In genomic region chr14:87417691-87418070, GRCm38 (mm10) we compare ENCODE assay signal across 7 mouse cellular contexts. TPM values are rescaled to one million over a fixed set of nuclear protein-coding genes. Genes with fewer than 3 reads are reported as not detected.
DNase-seq lines count a peak whose midpoint lies in the region; ATAC-seq lines count a peak whose summit lies in the region.

No protein-coding gene starts in this region.

- no peaks in the 10 kb centered on the region for H3K27me3 ChIP-seq in megakaryocyte, embryonic 14.5 days (replicated peaks)
- H3K27me3 ChIP-seq in embryonic facial prominence, embryonic 15.5 days = no peaks in the 10 kb centered on the region
- H3K27me3 ChIP-seq in limb, embryonic 10.5 days (ENCODE audit: low read depth, poor library complexity, severe bottlenecking) = no peaks in the 10 kb centered on the region
- H3K27me3 ChIP-seq in splenic B cell, adult 2 months (ENCODE audit: control insufficient read depth, insufficient read depth, low read length, poor library complexity, severe bottlenecking) = no peaks in the 10 kb centered on the region

- H3K36me3 ChIP-seq in megakaryocyte, embryonic 14.5 days (replicated peaks; ENCODE audit: low read length) = peaks cover 9% of the 10 kb centered on the region
- H3K36me3 ChIP-seq in embryonic facial prominence, embryonic 15.5 days = no peaks in the 10 kb centered on the region
- no peaks in the 10 kb centered on the region for H3K36me3 ChIP-seq in limb, embryonic 10.5 days
- no peaks in the 10 kb centered on the region for H3K36me3 ChIP-seq in splenic B cell, adult 2 months (ENCODE audit: control insufficient read depth, insufficient read depth, low read length, poor library complexity, severe bottlenecking)

- H3K9me3 ChIP-seq in megakaryocyte, embryonic 14.5 days = no peaks in the 10 kb centered on the region
- H3K9me3 ChIP-seq in embryonic facial prominence, embryonic 15.5 days (replicated peaks) = no peaks in the 10 kb centered on the region
- no peaks in the 10 kb centered on the region for H3K9me3 ChIP-seq in limb, embryonic 10.5 days (replicated peaks)

- peaks cover 52% of the 10 kb centered on the region for H3K4me1 ChIP-seq in megakaryocyte, embryonic 14.5 days
- H3K4me1 ChIP-seq in embryonic facial prominence, embryonic 15.5 days = peaks cover 15% of the 10 kb centered on the region
- 0 out of 2 replicates have a peak, but pooled peaks cover 3% of the 10 kb centered on the region for H3K4me1 ChIP-seq in limb, embryonic 10.5 days

- H3K4me2 ChIP-seq in embryonic facial prominence, embryonic 15.5 days (replicated peaks) = peak overlapping the region; percentile 69

- no peak for ATAC-seq in megakaryocyte, adult 5-6 weeks (ENCODE audit: poor library complexity, severe bottlenecking)
- ATAC-seq in embryonic facial prominence, embryonic 15.5 days (ENCODE audit: insufficient number of reproducible peaks, low FRiP score, low TSS enrichment, low read depth) = no peak

- H3K4me3 ChIP-seq in megakaryocyte, embryonic 14.5 days (replicated peaks) = peak overlapping the region; percentile 99
- peak overlapping the region; percentile 92 for H3K4me3 ChIP-seq in embryonic facial prominence, embryonic 15.5 days (replicated peaks)
- H3K4me3 ChIP-seq in limb, embryonic 10.5 days = peak overlapping the region; percentile 77

- peak overlapping the region; percentile 95 for H3K9ac ChIP-seq in embryonic facial prominence, embryonic 15.5 days

- H3K27ac ChIP-seq in embryonic facial prominence, embryonic 15.5 days (replicated peaks) = peak overlapping the region; percentile 100
- H3K27ac ChIP-seq in limb, embryonic 10.5 days = peak overlapping the region; percentile 95

- WGBS in embryonic facial prominence, embryonic 15.5 days = 0% methylated on average over 3 of the region's 3 CpGs
- 0% methylated on average over 3 of the region's 3 CpGs for WGBS in limb, embryonic 10.5 days

- no peak for DNase-seq in limb, embryonic 10.5 days (ENCODE audit: low spot score)
- peak; percentile 19 for DNase-seq in splenic B cell, adult 2 months (ENCODE audit: low read depth, low spot score)
- no peak for DNase-seq in ovary, postnatal 14 days (ENCODE audit: low spot score)
- DNase-seq in right cerebral cortex, adult 2 months (ENCODE audit: low spot score in 2 of 2) = no peak

RNA-seq across cellular contexts. Expression of gene Tdrd3, which starts 1.2 kb away (rescaled TPM):
- 2.7 TPM in 1 of 2 replicates, not detected in the other for polyA plus RNA-seq in megakaryocyte, embryonic 14.5 days (2012; ENCODE audit: insufficient read depth, low replicate concordance)
- total RNA-seq in megakaryocyte, adult 5-6 weeks (2015) = 12.7 and 15.0 TPM in 2 replicates
- total RNA-seq in megakaryocyte, adult 5-6 weeks (2017) = 13.5 and 18.2 TPM in 2 replicates
- 32.3 and 32.7 TPM in 2 replicates for polyA plus RNA-seq in embryonic facial prominence, embryonic 15.5 days (2015; fragmentation: Nextera tagmentation; extraction: Ambion mirVana)
- polyA plus RNA-seq in limb, embryonic 10.5 days (2016; fragmentation: Nextera tagmentation; extraction: Ambion mirVana) = 25.2 and 31.6 TPM in 2 replicates
